Mouse (Mus musculus): ENCODE measurements around the gene Negr1.

The Negr1 gene

DNA sequence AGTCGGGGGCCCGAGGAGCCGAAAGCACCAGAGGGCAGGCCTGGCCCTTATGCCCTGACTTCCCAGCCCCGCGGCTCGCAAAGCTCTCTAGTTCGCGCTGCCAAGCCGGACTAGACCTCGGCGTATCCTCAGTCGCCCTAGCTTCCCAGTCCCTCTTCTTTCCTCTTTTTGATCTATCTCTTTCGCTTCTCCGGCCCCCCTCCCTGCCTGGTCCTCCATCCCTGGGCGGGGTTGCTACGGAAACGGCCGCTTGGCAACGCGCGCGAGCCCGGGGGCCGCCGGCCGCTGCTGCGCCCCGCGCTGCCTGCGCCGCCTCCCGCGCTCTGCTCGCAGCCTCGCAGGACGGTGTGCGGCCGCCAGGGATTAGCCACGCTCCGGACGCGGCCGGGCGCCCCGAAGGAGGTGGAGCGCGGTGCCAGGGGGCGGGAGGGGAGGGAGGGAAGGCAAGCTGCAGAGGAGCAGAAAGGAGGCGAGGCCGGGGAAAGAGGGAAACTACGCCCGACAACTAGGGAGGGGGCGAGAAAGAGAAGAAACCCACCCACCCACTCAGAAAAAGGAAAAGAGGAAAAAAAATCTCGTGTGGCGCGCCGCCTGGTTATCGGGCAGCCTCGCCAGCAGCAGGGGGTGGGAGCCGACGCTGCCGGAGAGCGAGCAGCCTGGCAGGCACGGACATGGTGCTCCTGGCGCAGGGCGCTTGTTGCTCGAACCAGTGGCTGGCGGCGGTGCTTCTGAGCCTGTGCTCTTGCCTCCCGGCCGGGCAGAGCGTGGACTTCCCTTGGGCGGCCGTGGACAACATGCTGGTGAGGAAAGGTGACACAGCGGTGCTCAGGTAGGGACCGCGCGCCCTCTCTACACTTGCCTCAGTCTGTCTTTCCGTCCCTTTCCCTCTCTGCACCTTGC lies at the start of gene Negr1:
TSS of gene Negr1 (plus strand) at position 271 of the 900 bp plus-strand sequence.
- DNase-seq: peak; percentile 90

- DNase-seq: no peak
Measured at GRCm38 (mm10) chr3:156526461-156526933, 35.1 kb upstream of the Negr1 start.

DNA sequence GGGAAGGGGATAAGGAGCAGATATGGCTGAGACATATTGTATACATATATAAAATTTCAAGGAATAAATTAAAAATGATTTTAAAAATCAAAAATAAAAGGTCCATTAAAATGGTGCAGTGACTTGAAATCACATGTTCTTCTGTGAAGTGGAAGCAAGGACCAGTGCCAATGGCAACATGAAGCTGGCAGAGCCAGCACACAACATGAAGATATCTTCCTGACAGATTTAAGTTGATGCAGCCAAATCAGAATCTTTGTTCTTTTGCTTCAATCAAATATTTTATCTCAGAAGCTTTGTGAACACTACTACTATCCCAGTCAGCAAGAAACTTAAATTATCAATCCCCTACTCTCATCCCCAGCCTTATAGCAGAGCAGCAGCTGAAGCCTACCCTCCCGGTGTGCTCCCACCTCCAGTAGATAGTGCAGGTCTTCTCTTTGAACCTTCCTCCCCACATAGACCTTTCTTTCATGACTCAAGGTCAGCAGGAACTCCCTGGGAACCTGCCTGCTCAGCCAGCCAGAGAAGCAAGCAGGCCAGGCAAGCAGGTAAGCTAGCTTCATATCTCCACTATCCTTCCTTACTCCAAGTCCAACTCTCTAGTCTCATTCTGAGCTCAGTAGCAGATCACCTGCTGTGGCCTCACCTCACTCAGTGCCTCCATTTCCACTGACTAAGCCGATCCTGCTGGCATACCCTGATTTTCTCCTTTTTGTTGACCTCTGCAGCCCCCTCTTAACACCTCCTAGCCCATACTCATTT lies 34.2 kb upstream of the Negr1 start:
- DNase-seq: no peak

DNA sequence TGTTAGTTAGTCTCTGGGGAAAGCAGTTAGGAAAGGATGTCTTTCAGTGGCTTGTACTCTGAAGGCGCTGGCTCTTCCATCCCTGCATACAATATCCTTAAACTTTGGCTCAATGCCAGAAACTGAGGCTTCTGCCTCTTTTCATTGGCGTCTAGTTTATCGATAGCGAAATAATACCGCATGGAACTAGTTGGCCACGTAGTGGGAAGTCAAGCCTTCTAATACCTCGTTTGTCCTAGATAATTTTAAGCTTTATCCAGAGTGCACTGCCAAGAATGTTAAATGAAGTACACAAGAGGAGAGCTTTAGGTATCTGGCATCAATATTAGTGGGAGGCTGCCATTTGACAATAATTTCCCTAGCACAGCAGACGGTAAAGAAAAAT lies 2.2 kb upstream of the Negr1 start:
- peak; percentile 17 for DNase-seq

- DNase-seq: peak; percentile 49
Measured at GRCm38 (mm10) chr3:156559826-156560471, 1.6 kb upstream of the Negr1 start.

- peak; percentile 94 for DNase-seq
Measured at GRCm38 (mm10) chr3:156560766-156561165, 828 bp upstream of the Negr1 start.

DNA sequence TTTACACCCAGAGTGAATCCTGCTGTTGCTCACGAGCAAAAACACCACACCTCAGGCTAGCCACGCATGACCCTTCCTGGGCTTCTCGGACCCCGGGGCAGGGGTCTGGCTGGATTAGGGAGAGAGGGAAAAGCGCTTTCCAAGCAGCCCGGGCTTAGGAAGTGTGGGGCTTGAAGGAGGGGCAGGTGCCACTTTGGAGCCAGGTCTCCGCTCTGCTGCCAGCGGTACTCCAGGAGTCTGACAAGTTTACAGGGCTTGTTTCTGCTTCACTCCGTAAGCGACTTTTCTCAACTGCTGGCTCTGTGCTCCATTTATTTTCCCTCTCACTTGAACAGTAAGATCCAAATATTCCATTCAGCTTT lies 811 bp downstream of the Negr1 start:
- peak; percentile 28 for DNase-seq

- peak; percentile 10 for DNase-seq
Measured at GRCm38 (mm10) chr3:156562796-156563195, 1.2 kb downstream of the Negr1 start.

GRCm38 (mm10) chr3:156563353-156563752 lies 1.8 kb downstream of the Negr1 start:
- DNase-seq: no peak

DNA sequence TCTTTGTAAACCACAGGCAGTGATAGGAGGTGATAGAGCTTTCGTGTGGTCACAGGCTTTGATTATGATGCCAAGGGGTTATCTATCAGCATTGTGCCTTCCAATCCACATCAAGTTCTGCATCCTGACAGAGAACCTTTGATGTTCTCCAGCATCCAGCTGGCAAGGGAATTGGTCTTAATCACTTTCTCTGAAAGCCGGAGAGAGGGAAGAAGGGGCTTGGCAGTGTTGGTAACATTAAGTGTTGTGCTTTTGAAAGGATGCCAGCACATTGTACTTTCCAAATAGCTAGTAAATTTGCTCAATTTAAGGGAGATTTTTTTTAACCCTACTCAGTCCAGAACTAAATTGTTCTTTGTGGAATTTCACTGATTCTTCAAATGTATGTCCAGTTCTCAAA lies 11.9 kb downstream of the Negr1 start:
- no peak for DNase-seq

GRCm38 (mm10) chr3:156576292-156576691 lies 14.7 kb downstream of the Negr1 start:
- DNase-seq: no peak

GRCm38 (mm10) chr3:156590612-156591011 lies 29.0 kb downstream of the Negr1 start:
- DNase-seq: no peak

DNA sequence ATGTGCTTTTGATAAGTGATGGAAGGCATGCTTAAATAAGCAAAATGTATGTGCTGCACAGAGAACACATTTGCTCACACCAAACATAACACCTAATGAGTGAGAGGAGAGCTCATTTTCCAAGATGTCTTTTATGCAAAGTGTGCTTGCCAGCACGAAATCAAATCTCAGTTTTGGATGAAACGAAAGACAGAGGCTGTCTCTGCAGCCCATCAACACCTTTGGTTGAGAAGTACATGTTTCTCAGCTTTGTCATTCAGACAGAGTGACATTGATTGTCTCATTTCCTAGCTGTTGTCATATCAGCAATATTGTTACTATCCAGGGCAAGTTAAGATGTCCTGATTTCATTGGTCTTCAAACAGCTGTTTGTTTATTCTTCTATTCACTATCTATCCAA lies 29.5 kb downstream of the Negr1 start:
- no peak for DNase-seq

DNA sequence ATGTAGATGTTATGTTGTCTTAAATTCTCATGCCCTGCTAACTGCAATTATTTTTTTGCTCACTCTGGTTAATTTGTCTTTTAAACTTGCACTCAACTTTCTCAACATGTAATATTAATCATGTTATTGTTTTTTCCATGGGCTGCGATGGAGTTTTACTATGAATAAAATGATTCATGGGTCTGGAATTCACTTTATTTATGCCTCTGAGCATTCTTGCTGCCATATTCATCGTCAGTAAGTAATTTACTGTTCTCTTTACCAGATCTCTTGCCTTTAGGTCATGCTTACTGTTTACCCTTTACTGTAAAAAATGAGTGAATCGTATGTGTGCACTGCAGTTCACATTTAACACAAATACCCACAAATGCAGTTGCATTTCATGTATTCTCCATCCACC lies 45.3 kb downstream of the Negr1 start:
- DNase-seq: no peak

GRCm38 (mm10) chr3:156619921-156620320 lies 58.3 kb downstream of the Negr1 start:
- no peak for DNase-seq

DNA sequence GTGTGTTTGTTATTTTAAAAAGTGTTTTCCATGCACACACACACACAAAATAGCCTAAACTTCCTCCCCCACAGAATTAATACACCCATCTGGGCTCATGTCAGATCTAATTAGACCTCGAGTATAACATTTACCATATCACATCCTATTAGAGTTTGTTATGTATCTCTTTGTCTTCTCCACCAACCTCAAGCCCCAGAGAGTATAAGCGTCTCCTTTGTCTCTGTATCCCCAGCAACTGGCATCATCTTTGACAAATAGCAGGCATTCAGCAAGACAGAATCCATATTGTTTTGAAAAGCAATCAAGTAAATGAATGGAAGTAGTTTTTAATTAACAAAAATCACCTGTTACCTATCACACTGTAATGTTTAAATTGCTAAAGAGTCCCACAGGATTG lies 67.0 kb downstream of the Negr1 start:
- DNase-seq: no peak

DNA sequence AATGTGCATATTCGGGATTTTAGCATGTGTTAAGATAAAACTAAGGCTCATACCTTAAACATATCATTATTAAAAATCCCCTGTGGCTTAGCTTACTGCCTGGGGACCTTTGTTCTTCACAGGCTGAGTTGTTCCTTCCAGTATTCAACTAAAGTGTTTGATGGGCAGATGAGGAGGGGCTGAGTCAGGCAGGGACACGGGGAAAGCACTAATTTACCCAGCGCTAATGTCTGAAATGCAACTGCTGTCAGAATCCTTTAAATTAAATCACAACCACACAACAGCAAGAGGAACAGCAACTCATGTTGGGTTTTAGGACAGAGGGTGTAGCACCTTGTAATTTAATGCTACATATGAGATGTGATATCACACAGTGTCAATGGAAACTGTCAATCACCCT lies 71.3 kb downstream of the Negr1 start:
- DNase-seq: no peak

DNA sequence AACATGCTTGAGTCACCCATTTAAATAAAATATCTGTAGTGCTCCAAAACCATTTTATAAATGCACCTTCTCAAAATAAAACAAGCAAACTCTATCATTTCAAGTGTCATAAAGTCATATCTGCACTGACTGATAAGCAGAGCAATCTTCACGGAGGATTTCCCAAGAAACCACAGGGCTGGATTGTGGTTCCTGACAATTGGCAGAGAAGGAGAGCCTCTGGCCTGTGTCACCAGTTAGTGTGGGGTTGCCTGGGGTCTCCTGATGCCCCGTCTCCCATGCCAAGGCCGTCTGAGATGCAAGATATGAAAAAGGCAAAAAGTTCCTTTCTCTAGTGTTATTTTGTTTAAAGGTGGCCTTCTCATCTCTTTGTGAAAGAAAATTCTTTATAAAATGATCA lies 77.8 kb downstream of the Negr1 start:
- DNase-seq: no peak

DNA sequence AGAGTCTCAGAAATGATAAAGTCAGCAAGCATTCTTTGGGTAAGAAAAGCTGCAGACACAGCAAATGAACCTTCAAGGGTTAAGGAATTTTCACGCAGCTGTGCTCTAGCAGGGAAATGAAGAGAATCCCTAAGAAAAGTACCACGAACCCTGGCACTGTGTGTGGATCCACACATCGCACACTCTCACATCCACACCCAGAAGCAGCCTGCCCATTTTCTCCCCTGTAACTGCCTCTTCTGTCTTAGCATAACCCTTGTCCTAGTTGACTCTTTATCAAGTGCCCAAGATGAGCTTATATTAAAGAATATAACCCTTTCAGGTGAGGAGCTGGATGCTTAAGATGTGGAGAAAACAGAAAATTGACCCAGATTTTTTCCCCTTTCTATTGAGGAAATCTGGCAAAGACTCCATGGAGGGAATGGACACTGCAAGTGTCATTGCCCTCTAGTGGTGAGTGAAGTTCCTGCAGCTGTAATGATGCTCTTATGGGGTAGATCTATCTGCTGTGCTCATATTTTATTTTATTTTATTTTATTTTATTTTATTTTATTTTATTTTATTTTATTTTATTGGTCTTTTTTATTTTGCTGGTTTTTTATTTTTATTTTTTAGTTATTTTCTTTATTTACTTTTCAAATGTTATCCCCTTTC lies 82.2 kb downstream of the Negr1 start:
- DNase-seq: no peak

DNA sequence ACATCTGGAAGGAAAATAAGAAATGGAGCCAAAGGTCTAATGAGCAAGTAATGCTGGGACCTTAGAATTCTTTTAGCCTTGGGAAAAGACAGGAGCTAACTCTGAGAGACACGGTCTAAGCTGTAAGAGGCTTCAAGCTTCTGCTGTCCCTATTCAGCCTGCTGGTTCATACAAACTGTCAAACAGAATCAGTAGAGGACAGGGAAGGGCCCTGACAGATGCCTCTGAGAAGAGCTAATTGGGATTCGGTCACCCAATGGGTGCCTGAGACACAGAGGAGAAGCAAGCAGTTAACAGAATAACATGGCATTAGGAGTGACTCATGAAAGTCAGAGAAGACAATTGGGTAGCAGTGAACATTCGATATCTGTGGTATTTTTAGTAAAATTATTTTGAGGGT lies 86.8 kb downstream of the Negr1 start:
- DNase-seq: no peak

- DNase-seq: no peak
Measured at GRCm38 (mm10) chr3:156662553-156662952, 101.0 kb downstream of the Negr1 start.

- DNase-seq: no peak
Measured at GRCm38 (mm10) chr3:156672560-156672959, 111.0 kb downstream of the Negr1 start.

GRCm38 (mm10) chr3:156690059-156690605 lies 128.5 kb downstream of the Negr1 start:
- peak; percentile 28 for DNase-seq

Data from right cerebral cortex, adult 18-20 months (tissue).